Mouse (Mus musculus) lung, postnatal 14 days (tissue): ENCODE data around the gene Kctd2.
"Not testable (repeated sequence)": the region's sequence is repeated elsewhere in the genome, so short reads cannot be mapped to it uniquely, and the experiment has no call there.

Experiments
- DNase-seq: peaks from one replicate; pipeline ENCODE4 v3.0.0; 2021

Gene Kctd2

DNA sequence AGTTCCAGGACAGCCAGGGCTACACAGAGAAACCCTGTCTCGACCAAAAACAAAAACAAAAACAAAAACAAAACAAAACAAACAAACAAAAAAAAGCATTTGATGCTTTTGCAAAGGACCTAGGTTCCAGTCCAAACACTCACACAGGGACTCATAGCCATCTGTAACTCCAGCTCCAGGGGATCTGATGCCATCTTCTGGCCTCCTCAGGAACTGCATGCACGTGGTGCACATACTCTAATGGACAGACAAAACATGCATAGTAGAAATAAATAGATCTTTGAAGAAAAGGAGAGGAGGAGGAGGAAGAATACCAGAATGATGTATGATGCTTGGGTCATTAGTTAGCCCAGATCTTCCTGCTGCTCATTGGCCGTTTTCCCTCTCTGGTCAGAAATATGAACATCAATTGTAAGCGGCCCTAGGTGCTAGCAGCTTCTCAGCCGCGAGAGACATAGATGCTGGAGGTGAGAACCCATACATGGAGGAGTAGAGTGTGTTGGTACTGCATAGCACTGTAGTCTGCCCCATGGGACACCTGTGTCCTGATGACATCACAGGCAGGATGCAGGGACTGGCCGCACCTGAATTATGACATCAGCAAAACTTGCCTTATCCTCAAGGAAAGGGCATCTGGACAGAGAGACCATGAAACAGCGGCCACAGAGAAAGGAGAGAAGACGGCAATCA is 20.1 kb downstream of the Kctd2 start, which contains the start of gene Trim80:
TSS of gene Trim80 (plus strand) at position 640 of the 690 bp plus-strand sequence.
- no peak for DNase-seq

DNA sequence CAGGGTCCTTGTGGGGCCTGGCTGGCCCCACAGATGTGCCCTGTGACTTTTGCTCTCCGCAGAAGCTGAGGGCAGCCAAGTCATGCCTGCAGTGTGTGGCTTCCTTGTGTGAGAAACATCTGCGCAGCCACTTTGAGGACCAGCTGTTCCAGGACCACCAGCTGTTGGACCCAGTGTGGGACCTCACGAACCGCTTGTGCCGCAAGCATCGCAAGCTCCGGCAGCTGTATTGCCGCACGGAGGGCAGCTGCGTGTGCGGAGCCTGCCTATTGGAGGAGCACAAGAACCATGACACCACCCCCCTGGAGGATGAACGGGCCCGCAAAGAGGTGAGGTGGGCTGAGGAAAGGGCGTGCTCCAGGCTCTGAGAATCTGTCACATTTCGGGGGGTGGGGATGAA is 21.5 kb downstream of the Kctd2 start:
- DNase-seq = no peak

DNA sequence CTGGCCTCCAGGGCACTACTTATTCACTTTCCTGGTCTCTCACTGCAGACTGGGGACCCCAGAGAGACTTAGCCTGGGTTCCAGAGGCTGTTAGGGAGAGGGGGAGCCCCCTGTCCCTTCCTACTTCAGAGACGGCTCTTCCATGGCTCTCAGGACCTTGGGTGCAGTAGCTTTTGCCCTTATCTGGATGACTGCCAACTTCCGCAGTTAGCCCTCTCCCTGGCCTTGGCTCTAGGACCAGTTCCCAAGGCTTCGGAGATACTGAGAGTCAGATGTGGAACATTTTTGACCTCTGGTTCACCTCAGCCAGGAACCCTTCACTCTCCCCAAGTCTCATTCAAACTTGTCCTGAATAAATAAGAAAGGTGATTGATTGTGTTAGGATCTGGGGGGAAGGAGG is 27.0 kb downstream of the Kctd2 start:
- no peak for DNase-seq

DNA sequence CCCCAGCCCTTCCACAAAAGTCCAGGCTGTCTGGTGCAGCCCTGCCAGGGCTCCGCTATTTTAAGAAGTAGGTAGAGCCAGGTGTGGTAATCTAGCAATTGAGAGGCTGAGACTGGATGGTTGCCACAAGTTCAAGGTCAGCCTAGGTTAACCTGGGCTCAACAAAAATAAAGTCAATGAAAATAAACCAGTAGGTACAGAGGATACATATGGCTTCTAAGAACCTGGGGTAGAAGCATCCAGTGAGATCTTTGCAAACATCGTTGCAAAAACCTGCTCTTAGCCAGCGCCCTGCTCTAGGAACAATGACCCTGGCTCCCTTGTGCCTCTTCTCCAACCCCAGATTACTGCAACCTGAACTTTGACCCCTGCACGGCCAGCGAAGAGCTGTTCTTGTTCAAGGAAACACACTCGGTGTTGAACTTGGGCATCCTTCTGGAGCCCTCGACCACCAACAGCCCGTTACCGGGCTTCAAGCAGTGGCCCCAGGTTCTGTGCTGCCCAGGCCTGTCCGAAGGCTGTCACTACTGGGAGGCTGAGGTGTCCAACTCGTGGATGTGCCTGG is 27.5 kb downstream of the Kctd2 start:
- no peak for DNase-seq

DNA sequence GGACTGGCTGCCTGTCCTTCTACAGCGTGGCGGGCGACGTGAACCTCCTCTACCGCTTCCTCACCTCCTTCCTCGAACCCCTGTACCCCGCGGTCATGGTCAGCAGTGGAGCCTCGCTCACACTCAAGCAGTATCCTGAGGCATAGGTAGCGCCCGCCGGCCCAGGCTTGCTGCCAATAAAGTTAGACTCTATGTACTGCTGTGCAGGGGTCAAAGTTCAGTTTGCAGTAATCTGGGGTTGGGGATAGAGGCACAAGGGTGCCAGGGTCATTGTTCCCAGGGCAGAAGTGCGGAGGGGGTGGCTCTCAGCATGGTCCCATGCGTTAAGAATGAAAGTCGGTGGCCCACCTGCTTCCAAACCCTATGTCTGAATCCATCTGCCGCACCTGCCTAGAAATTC is 28.1 kb downstream of the Kctd2 start:
- no peak for DNase-seq

DNA sequence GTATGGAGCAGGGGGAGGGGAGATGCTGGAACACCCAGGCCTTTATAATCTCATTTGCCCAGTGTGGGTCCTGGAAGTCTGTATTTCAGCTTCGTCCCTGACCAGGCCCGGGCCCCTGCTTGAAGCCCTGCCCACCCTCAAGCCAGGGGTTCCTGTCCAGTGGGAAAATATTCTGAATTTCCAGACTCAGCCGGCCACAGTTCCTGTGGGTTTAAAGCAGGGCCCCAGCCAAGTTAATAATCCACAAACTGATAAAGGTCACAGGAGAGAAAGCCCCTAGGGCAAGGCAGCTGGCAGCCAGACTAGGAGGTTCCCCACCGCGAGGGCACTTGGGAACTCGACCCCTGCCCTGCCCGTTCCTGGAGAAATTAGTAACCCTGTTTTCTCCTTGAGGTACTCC is 29.1 kb downstream of the Kctd2 start:
- no peak for DNase-seq

DNA sequence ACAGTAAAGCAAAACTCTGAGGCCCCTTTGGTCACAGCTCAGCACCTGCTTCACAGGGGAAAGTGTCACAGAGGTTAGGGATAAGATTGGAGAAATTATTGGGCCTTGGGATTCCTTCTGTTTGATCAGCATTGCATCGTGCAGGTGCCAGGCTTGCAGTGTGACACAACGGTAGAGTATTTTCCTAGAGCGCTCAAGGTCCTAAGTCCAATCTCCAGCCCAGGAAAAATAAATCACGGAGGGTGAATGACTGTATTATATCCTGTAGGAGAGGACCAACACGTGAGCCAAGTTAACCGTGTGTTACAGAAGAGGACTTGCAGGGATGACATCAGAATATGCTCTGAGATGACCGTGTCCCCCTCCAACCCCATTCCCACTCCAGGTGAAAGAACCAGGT is 30.2 kb downstream of the Kctd2 start:
- DNase-seq = no peak

DNA sequence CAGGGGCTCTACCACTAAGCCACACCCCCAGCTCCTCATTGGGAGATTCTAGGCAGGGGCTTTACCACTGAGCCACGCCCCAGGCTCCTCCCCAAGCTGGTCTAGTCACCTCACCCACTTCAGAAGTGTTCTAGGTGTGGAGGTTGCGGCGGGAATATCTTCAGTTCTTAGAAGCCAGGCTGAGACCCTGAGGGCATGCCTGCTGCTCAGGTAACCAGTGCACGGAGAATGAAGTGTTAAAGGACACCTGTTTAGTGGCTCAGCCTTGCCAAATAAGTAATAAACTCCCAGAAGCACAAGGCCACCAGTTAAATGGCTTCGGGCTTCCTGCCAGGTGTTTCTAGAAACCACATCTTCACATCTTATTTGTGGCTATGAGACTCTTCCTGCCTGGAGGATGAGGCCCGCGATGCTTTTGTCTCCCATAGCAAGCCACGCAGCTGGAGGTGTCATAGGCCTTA is 31.9 kb downstream of the Kctd2 start:
- no peak for DNase-seq

DNA sequence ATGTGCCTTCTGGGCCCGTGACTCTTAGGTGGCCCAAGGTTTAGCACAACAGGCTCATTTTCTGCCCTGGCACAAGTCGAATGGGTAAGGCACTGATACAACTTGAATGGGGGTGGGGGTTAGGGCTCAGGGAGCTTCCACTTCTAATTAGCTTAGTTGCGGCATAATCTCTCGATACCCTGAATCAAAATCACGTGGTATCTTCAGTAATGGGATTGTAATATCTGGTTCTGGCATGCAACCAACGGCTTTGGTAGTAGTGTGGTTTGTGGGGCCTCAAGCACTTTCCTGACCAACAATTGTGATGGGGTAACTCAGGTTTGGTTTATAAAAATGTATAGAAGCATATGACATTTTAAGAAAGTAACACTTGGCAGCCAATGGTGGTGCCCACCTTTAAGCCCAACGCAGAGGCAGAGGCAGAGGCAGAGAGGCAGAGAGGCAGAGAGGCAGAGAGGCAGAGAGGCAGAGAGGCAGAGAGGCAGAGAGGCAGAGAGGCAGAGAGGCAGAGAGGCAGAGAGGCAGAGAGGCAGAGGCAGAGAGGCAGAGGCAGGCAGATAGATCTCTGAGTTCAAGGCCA is 32.4 kb downstream of the Kctd2 start:
- DNase-seq = no peak

DNA sequence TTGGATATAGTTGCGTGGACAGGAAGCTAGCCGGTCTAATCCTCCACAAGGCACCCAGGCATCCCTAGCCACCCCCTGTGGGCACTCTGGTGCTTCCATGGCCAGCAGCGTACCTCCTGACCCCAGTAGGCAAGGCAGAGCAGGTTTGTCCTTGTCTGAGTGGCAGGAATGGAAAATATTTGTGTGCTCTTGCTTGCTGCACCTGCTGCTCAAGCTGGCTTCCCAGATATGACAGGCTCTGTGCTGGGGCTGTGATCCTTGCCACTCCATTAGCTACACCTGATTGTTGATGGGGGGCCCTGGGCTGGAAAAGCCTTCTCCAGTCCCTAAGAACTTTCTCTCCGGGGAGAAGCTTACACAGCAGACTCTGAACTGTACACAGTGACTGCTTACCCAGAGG is 33.4 kb downstream of the Kctd2 start:
- DNase-seq = no peak

DNA sequence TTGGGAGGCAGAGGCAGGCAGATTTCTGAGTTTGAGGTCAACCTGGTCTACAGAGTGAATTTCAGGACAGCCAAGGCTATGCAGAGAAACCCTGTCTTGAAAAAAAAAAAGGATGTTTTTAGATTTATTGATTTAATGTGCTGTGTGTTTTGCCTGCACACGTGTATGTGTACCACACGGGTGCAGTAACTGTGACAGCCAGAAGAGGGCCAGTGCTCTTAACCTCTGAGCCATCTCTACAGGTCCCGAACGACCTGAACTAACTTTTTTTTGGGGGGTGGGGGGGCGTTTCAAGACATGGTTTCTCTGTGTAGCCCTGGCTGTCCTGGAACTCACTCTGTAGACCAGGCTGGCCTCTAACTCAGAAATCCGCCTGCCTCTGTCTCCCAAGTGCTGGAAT is 34.9 kb downstream of the Kctd2 start:
- DNase-seq = not testable (repeated sequence)

DNA sequence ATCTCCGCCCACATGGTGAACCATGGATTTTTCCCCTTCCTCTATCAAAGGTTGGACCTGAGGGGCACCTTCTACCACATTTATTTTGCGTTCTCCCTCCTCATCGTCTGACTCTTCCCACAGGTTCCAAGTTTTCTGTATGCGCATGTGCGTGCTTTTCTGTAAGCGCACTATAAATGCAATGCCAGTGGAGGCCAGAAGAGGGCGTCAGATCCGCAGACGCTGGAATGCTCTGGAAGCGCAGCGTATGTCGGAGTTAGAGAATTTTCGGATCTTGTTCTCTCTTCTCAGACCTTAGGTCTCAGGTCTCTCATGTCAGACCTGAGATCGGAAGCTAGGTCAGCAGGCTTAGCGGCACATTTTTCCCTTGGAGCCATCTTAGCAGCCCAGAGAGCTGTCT is 35.7 kb downstream of the Kctd2 start:
- no peak for DNase-seq

DNA sequence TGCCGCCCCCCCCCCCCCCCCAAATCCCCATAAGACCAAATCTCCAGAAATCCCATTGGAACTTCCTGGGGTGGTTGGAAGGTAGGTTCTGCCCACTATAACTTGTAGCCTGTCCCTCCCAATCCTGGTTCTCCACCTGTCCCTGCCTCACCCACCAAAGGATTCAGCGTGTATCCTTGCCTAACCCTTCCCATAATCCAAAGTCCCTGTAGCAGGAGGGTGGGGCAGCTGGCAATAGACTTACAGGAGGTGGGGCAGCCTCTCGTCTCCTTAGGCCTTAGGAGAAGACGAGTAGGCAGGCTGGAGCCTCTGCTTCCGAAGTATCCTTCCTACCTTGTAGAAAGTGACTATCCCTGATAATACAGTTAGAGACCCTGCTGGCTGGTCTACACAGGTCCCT is 36.3 kb downstream of the Kctd2 start:
- no peak for DNase-seq

DNA sequence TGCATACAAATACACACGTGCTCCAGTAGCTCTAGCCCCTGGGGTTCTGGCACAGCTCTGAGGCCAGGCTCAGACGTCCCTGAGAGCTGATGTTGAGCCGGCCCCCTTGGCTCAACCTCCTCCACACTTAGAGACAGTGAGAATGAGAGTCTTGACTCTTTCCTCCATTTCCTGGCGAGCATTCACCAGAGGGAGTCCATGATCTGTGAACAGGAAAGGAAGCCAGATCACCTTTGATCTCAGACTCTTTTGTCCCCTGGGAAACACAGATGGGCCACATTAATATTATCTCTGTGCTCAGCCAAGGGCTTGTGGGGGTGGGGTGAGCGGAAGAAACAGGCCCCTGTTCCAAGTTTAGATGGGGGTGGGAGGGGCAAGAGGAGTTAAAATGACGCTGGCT is 37.5 kb downstream of the Kctd2 start:
- no peak for DNase-seq

DNA sequence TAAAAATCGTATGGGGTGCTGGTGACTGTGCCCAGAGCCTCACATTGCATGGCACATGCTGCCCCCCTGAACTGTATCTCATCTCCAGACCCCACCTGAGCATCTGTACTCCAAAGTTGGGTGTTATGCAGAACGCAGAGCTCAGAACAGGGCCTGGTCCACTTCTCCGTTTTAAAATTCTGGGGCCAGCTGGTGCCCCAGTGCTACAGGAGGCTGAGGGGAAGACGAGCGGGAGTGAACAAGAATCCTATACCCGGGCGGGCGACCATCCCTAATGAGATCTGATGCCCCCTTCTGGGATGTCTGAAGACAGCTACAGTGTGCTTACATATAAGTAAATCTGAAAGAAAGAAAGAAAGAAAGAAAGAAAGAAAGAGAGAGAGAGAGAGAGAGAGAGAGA is 41.0 kb downstream of the Kctd2 start:
- no peak for DNase-seq

DNA sequence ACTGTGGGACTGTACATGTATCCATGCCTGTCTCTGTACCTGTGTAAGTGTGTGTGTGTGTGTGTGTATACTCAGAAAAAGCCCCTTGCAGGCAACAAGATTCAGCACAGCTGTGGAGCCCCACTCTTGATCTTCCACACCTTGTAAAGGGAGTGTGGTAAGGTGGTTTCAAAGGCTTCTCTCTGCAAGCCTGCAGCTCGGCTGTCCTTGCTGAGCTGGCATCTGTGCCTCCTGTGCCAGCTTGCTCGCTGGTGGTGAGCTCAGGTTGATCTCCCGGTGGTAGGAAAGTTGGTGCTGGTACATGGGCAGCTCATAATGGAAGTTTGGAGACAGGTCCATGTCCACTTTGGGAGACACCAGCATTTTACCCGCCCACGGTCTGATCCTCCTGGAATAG is 41.9 kb downstream of the Kctd2 start:
- DNase-seq = no peak

DNA sequence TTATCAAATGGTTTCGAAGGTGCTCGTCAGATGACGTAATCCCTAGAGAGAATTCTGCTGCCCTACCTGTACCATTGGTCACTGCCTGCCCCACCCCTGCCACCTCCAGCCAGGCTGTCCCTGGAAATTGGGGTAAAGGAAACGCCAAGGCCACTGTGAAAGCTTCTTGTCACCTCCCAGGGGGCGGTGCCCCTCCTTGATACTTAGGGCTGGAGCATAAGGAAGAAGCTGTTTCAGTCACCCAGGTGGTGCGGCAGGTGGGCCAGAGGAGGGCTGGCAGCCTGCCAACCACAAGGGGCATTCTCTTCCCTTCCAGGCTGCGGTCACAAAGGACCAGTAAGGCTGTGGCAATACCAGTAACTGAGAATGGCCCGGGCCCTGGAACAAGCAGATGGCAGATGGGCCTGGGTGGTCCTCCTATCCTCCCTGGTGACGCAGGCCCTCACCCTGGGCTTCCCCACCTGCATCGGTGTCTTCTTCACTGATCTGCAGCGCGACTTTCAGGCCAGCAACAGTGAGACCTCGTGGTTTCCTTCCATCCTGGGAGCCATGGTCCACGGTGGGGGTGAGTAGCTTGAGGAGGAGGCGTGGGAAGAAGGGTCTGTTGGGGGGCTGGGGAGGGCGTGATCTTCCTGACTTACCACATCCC is 42.4 kb downstream of the Kctd2 start, which contains the start of gene Slc16a5:
TSS of gene Slc16a5 (plus strand) at position 232 of the 649 bp plus-strand sequence.
- no peak for DNase-seq

DNA sequence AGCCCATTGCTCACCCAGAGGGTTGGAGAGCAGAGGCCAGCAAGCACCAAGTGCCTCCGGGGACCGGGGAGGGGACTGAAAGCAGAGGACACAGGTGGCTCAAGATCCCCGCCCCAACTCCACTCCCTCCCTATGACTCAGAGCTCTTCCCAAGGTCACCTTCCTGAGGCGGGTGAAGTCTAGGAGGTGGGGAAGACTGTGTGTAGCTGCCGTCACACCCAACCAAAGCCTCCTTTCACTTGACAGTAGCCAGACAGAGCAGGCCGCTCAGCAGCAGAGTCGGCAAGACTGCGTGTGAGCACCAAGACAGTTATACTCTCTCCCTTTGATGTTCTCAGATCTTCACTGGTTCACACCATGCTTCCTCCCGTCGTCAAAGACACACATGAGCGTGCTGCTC is 43.5 kb downstream of the Kctd2 start:
- DNase-seq = no peak

DNA sequence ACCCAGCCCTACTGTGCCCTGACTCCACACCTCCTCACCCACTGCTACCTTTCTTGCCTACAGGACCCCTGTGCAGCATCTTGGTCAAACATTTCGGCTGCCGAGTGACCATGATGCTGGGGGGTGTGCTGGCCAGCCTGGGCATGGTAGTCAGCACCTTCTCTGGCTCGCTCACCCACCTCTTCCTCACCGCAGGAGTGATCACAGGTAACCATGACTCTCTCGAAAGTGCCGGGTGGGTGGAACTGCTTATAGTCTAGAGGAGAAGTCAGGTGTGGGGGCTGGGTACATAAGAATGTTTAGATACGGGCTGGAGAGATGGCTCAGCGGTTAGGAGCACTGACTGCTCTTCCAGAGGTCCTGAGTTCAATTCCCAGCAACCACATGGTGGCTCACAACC is 44.9 kb downstream of the Kctd2 start:
- no peak for DNase-seq

DNA sequence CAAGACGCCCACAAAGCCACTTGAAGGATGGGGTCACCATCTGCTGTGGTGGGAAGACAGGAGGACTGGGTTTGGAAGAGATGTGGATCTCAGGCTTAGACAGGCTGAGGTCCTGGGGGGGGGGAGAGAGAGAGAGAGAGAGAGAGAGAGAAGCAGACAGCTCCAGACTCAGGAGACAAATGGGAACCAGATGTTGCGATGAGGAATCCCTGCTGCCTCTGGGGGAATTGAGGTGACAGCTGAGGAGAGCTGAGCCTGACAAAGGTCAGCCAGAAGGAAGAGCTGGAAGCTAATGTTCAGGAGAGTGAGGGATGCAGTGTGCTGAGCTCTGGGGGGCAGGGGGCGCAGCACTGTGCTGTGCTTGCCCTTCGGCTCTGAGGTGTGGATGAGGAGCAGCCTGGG is 47.3 kb downstream of the Kctd2 start:
- no peak for DNase-seq

DNA sequence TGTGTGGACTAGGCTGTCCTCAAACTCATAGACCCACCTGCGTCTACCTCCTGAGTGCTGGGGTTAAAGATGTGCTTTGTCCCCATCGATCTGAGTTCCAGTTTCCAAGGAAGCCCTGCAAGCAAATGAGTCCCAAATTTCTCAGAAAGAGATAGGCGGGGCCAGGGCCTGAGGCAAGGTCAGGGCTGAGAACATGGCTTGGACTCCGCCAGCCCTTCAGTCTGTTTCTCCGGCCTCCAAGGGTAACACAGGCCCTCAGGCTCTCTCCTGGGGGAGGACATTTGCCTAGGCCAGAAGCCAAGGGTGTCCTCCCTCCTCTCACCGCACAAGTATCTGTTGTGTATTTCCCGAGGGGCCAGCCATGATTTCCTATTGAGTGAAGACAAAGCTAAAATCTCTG is 52.3 kb downstream of the Kctd2 start:
- DNase-seq = no peak

DNA sequence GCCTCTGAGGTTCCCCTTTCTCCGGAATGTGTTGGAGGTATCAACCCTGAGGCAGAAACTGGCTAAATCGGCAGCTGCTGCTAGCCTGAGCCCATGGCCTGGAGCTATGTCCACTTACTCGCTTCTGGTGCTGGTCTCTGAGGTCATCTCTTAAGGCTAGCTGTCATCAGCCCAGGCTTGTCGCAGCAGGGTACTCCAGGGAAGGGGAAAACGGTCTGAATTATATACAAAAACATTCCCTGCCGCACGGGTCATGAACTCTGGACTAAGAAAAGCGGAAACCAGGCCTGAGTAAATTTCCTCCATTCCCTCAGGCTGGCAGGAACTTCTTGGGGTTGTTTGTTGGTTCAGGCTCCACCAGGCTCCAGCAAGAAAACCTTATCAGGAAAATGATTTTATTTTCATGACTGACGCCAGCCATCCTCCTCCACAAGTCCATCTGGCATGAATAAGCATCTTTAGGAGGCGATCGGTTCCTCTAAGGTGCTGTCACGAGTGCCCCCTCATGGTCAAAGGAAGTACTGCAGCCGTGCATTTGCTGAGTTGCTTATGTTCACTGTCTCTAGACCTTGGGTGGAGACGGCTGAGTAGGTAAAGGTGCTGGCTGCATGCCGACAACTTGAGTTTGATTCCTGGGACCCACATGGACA is 53.8 kb downstream of the Kctd2 start:
- peak; percentile 96 for DNase-seq

DNA sequence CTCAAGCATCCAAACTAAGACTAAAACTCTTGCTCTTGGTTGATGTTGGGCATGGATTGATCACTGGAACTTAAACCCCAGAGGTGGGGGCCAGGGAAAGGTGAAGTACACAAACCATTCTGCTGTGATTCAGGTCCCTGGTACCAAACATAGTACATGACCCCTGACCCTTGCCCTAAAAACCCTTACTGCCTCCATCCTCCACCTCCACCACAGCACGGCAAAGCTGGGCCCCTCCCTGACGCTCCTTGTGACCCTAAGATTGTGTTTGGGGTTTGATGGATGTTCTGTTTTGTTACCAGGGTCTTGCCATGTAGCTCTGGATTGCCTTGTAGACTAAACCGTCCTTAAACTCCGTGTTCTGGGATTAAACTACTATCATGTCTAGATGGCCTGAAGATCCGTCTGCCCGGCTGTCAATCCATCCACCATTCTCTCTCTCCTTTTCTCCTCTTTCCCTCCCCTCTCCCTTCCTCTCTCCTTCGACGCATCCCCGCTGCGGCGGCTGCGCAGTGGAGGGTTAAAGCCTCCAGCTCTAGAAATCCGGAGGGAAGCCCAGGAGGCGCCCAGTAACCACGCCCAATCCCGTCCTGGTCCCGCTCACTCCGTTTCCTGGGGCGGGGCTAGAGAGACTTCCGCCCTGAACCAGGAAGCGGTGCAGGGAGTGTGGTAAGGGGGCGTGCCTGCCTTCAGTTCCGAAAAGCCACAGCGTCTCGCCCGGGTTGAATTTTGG is 55.3 kb downstream of the Kctd2 start, which contains the start of gene Armc7:
TSS of gene Armc7 (plus strand) at position 643 of the 733 bp plus-strand sequence.
- DNase-seq = peak; percentile 96
